Mouse (Mus musculus) midbrain, embryonic 11.5 days (tissue): ENCODE data around the gene 2700097O09Rik. TPM values are rescaled to one million over a fixed set of nuclear protein-coding genes. Genes with fewer than 3 reads are reported as not detected.
"Not testable (repeated sequence)": the region's sequence is repeated elsewhere in the genome, so short reads cannot be mapped to it uniquely, and the experiment has no call there.

Experiments
- ATAC-seq: fragments of 200-750 bp; cut with Nextera tagmentation; 2 replicates; pipeline ENCODE4 v1.8.0; 2017; ENCODE audit warnings: moderate TSS enrichment, moderate library complexity; ENCODE audit not compliant: low FRiP score
- DNase-seq: peaks from one replicate; pipeline ENCODE4 v3.0.0; 2015; ENCODE audit warnings: low spot score; ENCODE audit errors: missing footprints
- H3K27ac ChIP-seq: fragments of 300-500 bp; sonication (generic); 2 replicates; pipeline ENCODE4 v1.5.1; 2014; ENCODE audit warnings: low read depth, low read length
- H3K27me3 ChIP-seq: fragments of 300-500 bp; sonication (generic); 2 replicates; pipeline ENCODE4 v1.6.1; 2014; ENCODE audit warnings: mild to moderate bottlenecking, low read length, moderate library complexity, mixed read lengths; ENCODE audit not compliant: control insufficient read depth, insufficient read depth
- H3K36me3 ChIP-seq: fragments of 300-500 bp; sonication (generic); 2 replicates; pipeline ENCODE4 v1.6.1; 2014; ENCODE audit warnings: mild to moderate bottlenecking, low read length, moderate library complexity, mixed read lengths; ENCODE audit not compliant: control insufficient read depth, insufficient read depth
- H3K4me1 ChIP-seq: fragments of 300-500 bp; sonication (generic); 2 replicates; pipeline ENCODE4 v1.6.1; 2014; ENCODE audit warnings: low read length; ENCODE audit not compliant: control insufficient read depth, insufficient read depth
- H3K4me2 ChIP-seq: fragments of 300-500 bp; sonication (generic); 2 replicates; pipeline ENCODE4 v1.6.1; 2014; ENCODE audit warnings: mild to moderate bottlenecking, moderate library complexity
- H3K4me3 ChIP-seq: fragments of 300-500 bp; sonication (generic); 2 replicates; pipeline ENCODE4 v1.5.1; 2014; ENCODE audit warnings: low read depth, low read length
- H3K9ac ChIP-seq: fragments of 300-500 bp; sonication (generic); 2 replicates; pipeline ENCODE4 v1.6.1; 2014; ENCODE audit warnings: low read length
- H3K9me3 ChIP-seq: fragments of 300-500 bp; sonication (generic); 2 replicates; pipeline ENCODE4 v1.6.1; 2016; ENCODE audit warnings: low read length; ENCODE audit not compliant: control insufficient read depth
- WGBS: fragments of 180-500 bp; shearing (Covaris S2); extraction: QIAGEN DNeasy Blood & Tissue Kit; methylation state at CpG from one replicate; pipeline ENCODE4 v1.1.7; 2014; 5-methylcytosine and 5-hydroxymethylcytosine counted together
- polyA plus RNA-seq: library from polyadenylated mRNA; unstranded; fragments of >200 nt; fragmentation: Nextera tagmentation; extraction: Ambion mirVana; gene quantifications from 2 replicates; pipeline ENCODE4 v1.2.1, GENCODE M21; 2014

2700097O09Rik gene
- polyA plus RNA-seq = 33.2 and 36.2 TPM in 2 replicates

- not testable (repeated sequence) for H3K27me3 ChIP-seq, H3K9me3 ChIP-seq, H3K4me1 ChIP-seq, H3K36me3 ChIP-seq
- under 1% methylated on average over 59 of the region's 60 CpGs for WGBS
- Histone ChIP-seq H3K4me3 (peak within 1 kb of the TSS; percentile 55), H3K9ac (peak within 1 kb of the TSS; percentile 61), H3K27ac (peak within 1 kb of the TSS; percentile 40; the same call in 1 of the 2 replicates), H3K4me2 (peak within 1 kb of the TSS; percentile 58)
- DNase-seq (peak; percentile 100), ATAC-seq (peak; percentile 99)
Observed at GRCm38 (mm10) chr12:55079726-55080600, at the start of gene 2700097O09Rik, which contains the start of gene Srp54a. 2700097O09Rik (minus strand) TSS chr12:55080110. Srp54a (plus strand) TSS chr12:55080262.

DNA sequence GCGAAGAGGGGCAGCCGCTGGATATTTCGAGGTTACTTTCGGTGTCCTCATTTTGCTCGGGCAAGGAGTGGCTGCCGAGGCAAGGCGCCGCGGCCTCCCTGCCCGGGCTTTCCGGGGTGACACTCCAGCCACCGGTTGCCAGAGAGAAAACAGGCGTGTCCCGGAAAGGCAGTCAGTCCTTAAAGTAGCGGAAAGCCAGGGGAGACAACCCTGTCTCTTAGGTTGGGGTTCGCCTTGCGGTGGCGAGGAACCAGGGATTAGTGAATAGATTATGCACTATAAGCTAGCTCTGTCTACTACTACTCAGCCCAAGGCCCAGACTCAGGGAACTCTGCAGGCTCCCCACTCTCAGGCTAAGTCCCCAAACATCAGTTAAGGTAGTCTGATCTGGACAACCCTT lies 44.8 kb upstream of the 2700097O09Rik start:
- WGBS = no CpG with 5 or more reads among the region's 18 CpGs
- not testable (repeated sequence) for H3K9me3 ChIP-seq, H3K36me3 ChIP-seq, H3K4me3 ChIP-seq, H3K4me2 ChIP-seq, H3K9ac ChIP-seq, DNase-seq, H3K27me3 ChIP-seq, H3K4me1 ChIP-seq, H3K27ac ChIP-seq
- ATAC-seq = peak; percentile 52; the same call in 1 of the 2 replicates

GRCm38 (mm10) chr12:55124242-55124641 lies 44.3 kb upstream of the 2700097O09Rik start, which contains the start of gene Fam177a:
Fam177a (plus strand) TSS chr12:55124469.
- not testable (repeated sequence) for H3K9ac ChIP-seq, H3K4me3 ChIP-seq, H3K27ac ChIP-seq, H3K4me2 ChIP-seq, DNase-seq, H3K27me3 ChIP-seq, H3K36me3 ChIP-seq, H3K4me1 ChIP-seq, H3K9me3 ChIP-seq
- ATAC-seq = peak; percentile 96
- no CpG with 5 or more reads among the region's 40 CpGs for WGBS

- DNase-seq, ATAC-seq: not testable (repeated sequence)
Observed at GRCm38 (mm10) chr12:55112616-55113015, 32.7 kb upstream of the 2700097O09Rik start.

GRCm38 (mm10) chr12:55092127-55092526 lies 12.2 kb upstream of the 2700097O09Rik start:
- H3K4me2 ChIP-seq, H3K27ac ChIP-seq, H3K9ac ChIP-seq, H3K4me1 ChIP-seq, H3K4me3 ChIP-seq, ATAC-seq, H3K36me3 ChIP-seq, DNase-seq, H3K9me3 ChIP-seq, H3K27me3 ChIP-seq: not testable (repeated sequence)
- 88% methylated on average over 1 of the region's 7 CpGs for WGBS

More at GRCm38 (mm10) chr12:55112616-55113015, 32.7 kb upstream of the 2700097O09Rik start:
- not testable (repeated sequence) for H3K27ac ChIP-seq, H3K36me3 ChIP-seq, H3K9me3 ChIP-seq, H3K9ac ChIP-seq, H3K4me3 ChIP-seq, H3K4me2 ChIP-seq, H3K27me3 ChIP-seq, H3K4me1 ChIP-seq
- no CpG with 5 or more reads among the region's 7 CpGs for WGBS

DNA sequence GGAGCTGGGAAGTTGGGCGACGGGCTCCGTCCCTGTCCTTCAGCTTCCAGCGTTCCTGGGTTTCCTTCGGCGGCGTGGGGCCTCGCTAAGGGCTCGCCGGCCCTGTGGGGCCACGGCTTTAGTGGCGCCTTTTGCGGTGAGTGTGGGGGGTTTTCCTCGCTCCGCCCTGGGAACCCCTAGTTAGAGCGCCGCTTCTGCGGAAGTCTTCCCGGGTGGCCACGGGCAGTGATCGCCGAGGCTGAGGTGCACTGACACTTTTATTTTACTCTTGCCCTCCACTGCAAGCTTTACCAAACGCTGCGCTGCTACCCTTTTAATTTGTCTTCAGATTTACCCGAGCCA lies 662 bp upstream of the 2700097O09Rik start:
- Histone ChIP-seq H3K4me2 (peak overlapping the region; percentile 41), H3K9ac (peak overlapping the region; percentile 61), H3K4me3 (peak overlapping the region; percentile 55)
- ATAC-seq, H3K27ac ChIP-seq, H3K4me1 ChIP-seq, H3K36me3 ChIP-seq, H3K9me3 ChIP-seq, DNase-seq, H3K27me3 ChIP-seq: not testable (repeated sequence)
- WGBS = 0% methylated on average over 25 of the region's 25 CpGs

DNA sequence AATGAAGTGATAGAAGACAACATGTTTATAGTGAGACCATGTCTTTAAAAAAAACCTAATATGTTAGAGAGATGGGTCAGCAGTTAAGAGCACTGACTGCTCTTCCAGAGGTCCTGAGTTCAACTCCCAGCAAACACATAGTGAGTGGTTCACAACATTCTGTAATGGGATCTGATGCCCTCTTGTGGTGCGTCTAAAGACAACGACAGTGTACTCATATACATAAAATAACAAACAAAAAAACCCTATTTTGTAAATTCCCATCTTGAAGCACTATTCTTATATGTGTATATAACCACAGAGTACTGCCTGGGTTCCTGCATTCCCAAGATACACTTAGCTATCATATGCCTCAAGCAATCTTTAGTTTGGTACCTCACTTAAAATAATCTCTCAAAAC lies 1.2 kb downstream of the 2700097O09Rik start:
- H3K9me3 ChIP-seq, H3K4me2 ChIP-seq, H3K9ac ChIP-seq, ATAC-seq, H3K4me3 ChIP-seq, H3K4me1 ChIP-seq, H3K36me3 ChIP-seq, H3K27ac ChIP-seq, H3K27me3 ChIP-seq, DNase-seq: not testable (repeated sequence)
- 39% methylated on average over 2 of the region's 2 CpGs for WGBS

- Histone ChIP-seq H3K4me1 (no peaks in the 10 kb centered on the region), H3K27me3 (peaks cover 2% of the 10 kb centered on the region; the same call in 1 of the 2 replicates), H3K4me2 (no peak overlapping the region), H3K36me3 (no peaks in the 10 kb centered on the region), H3K9me3 (no peaks in the 10 kb centered on the region), H3K4me3 (no peak overlapping the region), H3K9ac (no peak overlapping the region), H3K27ac (no peak overlapping the region)
- DNase-seq (no peak), ATAC-seq (no peak)
- WGBS = 100% methylated on average over 2 of the region's 2 CpGs
Observed at GRCm38 (mm10) chr12:55075296-55075695, 4.6 kb downstream of the 2700097O09Rik start.

DNA sequence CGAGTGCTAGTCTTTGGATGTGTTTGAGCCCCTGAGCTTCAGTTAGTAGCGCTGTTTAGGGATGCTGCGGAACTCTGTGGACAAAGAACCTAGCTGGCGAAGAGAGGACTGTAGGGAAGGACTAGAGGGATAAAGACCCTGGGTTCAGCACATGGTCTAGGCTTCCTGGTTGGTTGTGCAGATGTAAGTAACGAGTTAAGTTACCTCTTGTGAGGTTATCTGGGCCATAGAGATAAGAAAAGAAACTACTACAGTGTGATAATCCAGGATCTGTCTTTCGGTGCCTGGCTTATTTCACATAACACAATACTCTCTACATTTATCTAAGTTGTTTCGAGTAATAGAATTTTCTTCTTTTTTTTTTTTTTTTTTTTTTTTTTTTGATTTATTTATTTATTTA lies 6.2 kb downstream of the 2700097O09Rik start:
- no peaks in the 10 kb centered on the region for H3K4me1 ChIP-seq
- 94% methylated on average over 7 of the region's 7 CpGs for WGBS

More for the DNA sequence above, 6.2 kb downstream of the 2700097O09Rik start:
- Histone ChIP-seq H3K9ac (no peak overlapping the region), H3K9me3 (no peaks in the 10 kb centered on the region), H3K27me3 (peaks cover 2% of the 10 kb centered on the region; the same call in 1 of the 2 replicates), H3K27ac (no peak overlapping the region), H3K36me3 (no peaks in the 10 kb centered on the region), H3K4me2 (no peak overlapping the region), H3K4me3 (no peak overlapping the region)
- ATAC-seq = no peak
- no peak for DNase-seq
